Mouse (Mus musculus) megakaryocyte, adult 5-6 weeks (primary cell): ENCODE results near the gene Swap70. TPM values are rescaled to one million over a fixed set of nuclear protein-coding genes. Genes with fewer than 3 reads are reported as not detected.

Experiments used
- ATAC-seq: 2 replicates; pipeline ENCODE4 v1.8.0; 2016; ENCODE audit warnings: mild to moderate bottlenecking, inconsistent platforms; ENCODE audit not compliant: poor library complexity, severe bottlenecking
- total RNA-seq, 2 experiments: library from RNA; stranded (forward) in 1 of 2; stranded (reverse) in 1 of 2; fragments of 153-499, 151-499 nt in 1 of 2; fragments of 221-1000, 200-1000 nt in 1 of 2; gene quantifications; 2 replicates each; pipeline versions ENCODE4 v1.2.3 to v1.2.4; 2015 to 2017

Gene Swap70
- total RNA-seq, 2 experiments from 2014 or later = 33.6 to 67.6 TPM

DNA sequence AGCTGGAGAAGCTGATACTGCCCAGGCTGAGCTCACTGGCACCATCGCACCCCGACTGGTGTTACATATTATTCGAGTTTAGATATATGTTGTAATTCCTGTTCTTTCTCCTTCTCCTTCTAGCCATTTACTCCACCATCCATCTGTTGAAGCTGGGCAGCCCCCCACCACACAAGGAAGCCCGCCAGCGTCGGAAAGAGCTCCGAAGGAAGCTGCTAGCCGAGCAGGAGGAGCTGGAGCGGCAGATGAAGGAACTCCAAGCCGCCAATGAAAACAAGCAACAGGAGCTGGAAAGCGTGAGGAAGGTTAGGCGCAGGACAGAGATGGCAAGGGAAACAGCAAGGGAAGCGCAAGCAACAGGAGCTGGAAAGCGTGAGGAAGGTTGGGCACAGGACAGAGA, 48.3 kb downstream of the Swap70 start:
- ATAC-seq = no peak

DNA sequence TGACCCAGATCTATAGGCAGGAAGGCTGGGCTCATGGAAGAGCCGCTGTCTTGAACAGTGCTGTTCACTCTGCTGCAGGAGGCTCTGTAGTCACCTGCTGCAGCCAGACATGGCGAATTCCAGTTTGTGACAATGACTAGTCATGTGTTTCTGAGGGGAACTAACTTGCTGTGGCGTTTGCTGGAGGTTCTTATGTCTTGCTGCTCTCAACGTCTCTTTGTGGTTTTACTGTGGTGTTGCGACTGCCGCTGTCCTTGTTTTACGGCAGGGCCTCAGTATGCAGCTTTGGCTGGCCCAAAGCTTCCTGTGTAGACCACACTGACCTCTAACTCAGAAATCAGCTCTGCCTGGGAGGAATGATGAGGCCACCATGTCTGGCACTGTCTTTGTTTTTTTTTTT, 48.9 kb downstream of the Swap70 start:
- ATAC-seq = peak; percentile 74

DNA sequence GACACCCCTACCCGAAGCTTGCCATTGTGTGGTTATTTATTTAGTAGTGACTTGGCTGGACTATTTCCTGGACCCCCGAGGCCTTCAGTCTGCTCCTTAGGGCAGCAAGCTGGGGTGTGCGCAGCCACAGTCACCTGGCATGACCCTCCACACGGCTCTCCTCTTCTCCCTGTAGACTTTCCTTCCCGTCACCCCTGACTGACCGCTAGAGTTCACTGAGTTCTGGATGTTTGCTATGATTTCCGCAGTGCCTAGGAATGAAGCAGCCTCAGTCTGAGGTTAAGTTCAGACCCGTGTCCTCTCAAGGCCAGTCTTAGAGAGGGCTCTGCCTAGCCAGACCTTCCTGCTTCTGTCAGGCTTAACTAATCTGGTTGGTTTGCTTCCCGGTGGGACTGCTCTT, 50.3 kb downstream of the Swap70 start:
- ATAC-seq = no peak

DNA sequence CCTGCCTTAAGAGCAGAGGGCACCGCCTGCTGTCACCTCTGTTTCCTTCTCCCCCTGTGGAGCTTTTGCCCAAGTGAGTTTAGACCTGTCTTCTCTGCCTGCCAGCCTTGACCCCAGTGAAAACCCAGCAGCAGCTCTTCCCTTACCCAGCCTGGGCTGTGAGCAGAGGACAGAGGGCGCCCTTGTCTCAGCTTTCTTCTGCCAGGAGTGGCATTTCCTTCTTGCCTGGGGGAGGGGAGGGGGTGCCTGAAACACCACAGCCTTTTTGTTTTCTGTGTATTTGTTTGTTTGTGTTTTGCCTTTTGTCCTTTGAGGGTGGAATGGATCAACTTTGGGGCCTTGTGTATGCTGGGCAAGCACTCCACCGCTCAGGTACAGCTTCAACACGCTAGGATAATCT, 50.9 kb downstream of the Swap70 start:
- no peak for ATAC-seq

DNA sequence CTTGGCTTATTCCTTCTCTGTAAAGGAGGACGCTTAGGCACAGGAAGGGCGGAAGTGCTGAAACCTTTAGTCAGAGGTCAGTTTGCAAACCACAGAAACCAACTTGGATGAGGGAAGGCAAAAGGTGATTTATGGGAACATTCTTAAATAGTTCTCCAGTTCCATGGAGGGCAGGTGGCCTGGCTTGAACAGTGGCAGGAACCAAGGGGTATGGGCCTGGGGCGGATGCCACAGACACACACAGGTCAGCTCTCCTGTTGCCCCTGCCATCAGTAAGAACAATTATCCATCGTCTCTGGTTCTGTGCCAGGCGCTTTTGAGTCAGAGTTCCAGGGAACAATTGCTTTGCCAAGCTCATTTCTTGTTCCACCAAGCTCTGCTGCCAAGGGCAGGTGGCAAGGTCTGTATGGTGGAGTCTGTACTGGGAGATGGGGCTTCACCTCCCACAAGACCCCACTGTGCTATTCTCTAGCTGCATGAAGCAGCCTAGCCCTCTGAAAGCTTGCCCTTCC, 56.3 kb downstream of the Swap70 start:
- peak; percentile 47; the same call in 1 of the 2 replicates for ATAC-seq

DNA sequence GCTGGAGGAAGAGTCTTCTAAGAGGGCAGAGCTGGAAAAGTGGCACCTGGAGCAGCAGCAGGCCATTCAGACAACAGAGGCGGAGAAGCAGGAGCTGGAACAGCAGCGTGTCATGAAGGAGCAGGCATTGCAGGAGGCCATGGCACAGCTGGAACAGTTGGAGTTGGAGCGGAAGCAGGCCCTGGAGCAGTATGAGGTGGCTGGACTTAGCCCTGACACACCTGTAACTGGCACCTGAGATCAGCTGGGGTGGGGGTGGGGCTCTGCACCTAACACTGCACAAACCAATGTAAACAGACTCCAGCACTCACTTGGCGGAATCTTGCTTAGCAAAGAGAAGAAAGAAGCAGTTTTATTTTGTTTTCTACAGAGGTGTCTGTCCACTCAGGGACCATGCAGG, 57.7 kb downstream of the Swap70 start:
- no peak for ATAC-seq

DNA sequence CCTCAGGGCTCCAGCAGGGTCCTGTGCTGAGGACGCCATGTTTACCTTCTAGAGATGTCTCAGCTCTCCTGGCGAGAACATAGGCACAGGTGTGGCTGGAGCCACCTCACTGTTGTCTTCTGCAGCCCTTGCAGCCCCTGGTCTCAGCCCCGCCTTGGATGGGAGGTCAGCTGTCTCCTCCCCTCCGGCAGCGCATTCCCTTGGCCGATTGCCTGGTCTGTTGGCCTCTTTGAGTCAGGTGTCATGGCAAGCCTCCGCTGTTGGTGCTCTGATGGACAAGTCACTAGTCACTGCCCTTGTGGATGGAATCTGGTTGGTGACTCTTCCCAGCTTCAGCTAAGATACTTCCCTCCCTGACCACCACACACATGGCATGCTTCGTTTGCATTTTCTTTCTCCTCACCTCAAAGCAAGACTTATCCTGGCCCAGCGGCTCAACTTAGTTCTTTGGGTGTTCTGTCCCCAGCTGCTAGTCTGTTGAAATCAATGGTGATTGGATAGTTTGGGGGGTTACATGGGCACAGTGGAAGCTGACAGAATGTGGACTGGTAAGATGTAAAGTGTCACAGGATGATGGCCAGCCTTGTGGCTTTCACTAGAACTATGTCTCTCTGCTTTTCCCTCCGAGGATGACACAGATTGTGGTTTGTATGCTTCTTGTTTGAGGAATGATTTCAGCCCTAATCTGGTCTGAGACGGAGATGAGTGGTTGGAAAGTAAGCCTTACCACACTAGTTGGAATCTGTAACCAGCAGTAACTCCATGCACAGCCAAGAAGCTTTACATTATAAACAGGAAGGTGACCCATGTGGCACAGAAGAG, 60.1 kb downstream of the Swap70 start:
- no peak for ATAC-seq

DNA sequence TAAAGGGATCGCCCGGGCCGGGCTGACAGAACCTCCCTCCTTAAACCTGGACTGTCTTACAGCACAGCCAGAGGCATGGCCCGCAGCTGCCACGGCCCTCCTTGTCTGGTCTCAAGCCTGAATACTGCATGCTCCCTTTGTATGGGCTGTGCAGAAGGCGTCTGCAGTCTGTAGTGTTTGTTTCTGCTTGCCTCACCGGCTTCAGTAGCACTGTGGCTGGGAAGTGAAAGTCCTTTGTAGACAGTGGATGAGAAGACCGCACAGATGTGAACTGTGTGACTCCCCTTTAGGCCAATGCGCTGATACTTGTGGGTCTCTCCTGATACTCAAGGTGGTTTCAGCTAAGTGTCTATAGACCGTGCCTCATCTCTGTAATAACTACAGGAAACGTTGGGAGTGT, 61.3 kb downstream of the Swap70 start:
- peak; percentile 23; the same call in 1 of the 2 replicates for ATAC-seq

DNA sequence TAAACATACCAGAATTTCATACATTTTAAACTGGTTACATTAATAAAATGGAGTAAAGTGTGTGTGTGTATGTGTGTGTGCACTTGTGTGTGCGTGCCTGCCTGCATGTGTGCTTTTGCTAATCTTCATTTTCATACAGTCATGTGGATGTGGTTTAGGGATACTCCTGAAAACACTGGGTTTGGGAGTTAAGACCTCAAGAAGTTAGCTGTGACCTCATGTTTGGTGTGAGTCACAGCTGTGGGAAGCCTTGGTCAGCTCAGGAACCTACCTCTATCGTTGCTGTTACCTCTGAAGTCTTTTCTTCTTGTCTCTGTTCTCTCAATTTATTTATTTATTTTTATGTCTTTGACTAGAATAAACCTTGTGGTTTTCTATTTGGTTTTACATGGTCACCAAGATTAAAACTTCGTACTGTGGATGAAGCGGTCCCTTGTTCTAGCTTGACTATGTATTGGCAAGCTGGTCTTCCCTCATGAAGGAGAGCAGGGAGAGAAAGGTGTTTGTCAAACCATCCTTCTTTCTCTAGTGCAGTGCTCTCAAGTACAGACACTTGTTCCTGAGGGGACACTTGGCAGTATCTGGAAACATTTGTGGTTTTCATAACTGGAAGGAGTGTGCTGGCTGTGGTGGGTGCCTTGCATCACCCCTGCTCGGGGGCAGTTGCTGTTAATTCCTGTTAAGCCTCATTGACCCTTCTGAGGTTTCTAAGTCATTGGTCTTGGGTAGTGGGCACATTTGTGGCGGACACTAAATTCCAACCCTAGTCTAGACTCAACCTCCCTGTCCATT, 62.2 kb downstream of the Swap70 start:
- no peak for ATAC-seq

DNA sequence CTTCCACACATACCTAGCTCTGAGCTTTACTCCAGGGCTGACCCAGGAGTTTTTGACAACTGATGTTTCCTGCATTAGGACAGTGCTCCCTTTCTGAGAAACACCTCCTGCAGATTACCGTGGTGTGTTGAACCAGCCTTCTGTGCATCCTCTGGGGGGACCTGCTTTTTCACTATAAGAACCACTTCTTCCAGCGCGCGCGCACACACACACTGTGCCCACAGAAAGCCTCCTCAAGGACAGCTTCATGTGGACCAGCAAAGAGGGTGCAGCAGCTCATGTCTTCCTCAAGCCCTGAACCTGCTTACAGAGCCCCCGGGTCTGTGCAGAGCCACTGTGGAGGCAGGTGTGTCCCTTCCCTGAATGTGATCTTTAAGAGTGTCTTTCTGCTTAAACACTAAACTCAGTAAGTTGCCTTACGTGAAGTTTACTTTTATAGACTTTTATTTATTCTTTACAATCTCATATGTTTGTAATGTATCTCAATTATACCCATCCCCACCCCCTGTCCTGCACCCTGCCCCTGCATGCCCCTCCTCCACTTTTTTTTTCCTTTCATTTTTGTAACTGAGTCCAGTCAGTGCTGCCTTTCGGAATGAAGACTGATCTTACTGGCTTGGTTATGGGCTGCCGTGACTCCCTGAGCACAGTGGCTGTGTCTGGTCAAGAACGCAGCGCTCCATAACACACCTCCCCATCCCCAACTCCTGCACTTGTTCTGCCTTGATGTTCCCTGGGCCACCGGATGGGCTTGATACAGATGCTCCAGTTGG, 63.8 kb downstream of the Swap70 start:
- ATAC-seq = no peak

DNA sequence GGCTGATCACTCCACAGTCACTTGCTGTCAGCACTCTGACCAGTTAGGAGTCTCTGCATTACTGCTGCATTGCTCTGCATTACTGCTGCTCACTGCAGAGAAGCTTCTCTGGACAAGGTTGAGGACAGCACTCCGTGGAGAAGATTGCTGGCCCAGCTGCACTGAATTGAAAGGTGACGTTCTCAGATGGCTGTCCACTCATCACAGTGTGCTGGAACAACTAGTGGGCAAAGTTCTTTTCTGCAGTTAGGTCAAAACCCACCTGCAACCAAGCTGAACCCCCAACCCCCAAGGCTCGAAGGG, 64.3 kb downstream of the Swap70 start:
- ATAC-seq = no peak

DNA sequence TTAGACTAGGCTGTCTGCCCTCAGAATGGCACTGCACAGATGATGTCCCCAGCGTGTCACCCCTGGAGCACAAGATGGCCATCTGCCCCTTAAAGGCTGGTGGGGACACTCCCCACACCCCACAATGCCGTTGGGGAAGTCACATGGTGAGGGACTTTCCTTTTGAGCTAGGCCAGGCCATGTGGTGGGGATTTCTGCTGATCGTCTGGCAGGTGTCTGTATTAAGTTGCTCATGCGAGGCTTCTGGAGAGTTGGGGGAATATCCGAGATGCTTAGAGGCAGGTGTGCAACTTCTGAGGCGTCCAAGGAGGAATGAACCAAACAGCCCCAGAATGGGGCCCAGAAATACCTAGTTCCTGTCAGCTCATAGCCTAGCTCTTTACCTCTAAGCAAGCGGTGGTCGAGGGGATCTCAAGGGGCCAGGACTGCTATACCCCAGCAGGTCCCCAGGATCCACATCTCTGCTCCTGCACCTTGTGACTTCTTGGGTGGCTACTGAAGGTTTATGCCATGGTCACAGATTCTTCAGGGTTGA, 64.8 kb downstream of the Swap70 start:
- ATAC-seq = no peak

DNA sequence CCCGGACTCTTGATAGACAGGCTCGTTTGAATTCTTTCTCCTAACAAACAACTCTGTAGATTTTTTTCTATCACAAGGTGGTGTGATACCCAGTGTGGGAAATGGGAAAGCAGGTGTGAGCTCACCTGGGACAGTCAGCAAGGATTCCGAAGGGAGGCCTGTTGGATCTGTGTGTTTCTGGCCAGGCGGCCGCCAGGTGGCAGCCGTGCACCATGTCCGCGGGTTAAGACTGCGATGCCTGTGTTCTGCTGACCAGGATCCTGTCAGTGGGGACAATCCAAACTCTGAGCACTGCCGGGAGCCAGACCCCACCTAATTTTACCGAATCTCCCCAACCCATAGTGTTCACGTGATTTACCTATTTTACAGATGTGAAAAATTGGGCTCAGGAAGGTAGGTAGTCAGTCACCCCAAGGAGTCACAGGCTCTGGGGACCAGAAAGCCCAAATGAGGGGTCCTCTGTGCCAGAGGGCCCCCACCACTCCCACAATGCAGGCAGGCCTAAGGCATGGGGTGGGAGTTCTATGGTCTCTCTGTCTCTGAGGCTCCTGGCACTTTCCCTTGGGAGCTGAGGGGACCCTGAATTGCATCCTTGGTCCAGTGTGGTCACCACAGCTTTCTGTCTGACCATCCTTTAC, 65.4 kb downstream of the Swap70 start:
- ATAC-seq = peak; percentile 86

DNA sequence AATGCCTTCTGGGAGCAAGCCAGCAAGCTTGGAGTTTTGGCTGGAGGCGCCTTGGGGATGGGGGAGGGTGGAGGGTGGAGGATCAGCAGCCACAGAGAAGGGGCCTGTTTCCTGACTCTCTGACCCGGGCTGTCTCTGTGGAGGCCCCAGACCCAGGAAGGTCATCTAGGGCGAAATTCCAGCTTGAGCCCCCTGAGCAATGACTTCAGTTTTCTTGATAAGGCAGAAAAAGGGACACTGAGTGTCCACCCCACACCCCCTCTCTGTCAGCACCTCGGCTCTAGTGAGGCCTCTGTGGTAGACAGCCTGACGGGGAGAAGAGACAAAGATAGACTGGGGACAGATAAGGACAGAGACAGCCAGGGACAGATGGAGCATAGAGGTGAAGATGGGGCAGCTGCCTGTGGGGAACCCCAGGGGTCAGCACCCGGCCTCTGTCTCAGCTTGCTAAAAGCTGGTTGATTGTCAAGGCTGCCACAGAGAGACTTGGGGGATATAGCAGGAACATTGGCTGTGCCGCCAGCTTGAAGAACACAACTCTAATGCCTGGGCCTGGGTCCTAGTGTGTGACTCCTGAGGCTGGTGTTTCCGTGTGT, 66.1 kb downstream of the Swap70 start:
- no peak for ATAC-seq

DNA sequence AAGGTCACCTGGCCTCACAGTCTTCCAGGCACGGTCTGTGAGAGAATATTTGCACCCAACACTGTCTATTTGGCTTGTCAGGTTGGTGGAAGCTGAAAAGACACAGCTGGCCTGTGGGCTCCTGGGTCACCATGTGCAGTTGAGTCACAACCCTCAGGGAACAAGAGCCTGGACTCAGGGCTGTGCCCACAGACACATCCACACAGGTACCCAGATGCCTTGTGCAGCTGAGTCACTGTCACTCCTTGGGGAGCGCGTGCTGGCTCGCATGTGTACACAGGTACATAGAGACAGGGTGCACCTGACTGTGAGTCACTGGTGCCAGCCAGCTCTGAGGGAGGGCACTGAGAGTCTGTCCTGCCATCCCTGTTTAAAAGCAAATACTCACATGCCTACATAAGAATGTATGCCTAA, 66.7 kb downstream of the Swap70 start:
- no peak for ATAC-seq

DNA sequence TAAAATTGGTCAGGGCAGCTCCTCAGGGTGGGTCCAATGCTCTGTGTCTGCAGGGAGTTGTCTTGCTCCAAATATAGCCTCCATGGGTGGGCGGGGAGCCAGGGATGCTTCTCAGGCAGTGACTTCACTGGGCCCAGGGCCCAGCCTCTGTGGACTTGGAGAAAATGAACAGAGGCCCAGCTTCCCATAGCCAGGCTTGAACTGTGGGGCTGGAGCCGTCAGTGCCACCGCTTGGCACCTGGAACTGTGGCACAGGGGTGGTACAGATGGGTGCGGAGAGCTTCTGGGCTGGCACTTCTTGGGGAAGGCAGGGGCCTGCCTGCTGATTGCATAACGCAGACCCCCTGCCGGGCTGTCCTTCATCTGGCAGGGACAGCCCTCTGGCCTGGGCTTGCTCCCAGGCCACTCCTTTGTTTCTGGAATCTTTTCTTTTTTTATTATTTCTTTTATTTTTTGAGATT, 67.2 kb downstream of the Swap70 start:
- ATAC-seq = no peak

DNA sequence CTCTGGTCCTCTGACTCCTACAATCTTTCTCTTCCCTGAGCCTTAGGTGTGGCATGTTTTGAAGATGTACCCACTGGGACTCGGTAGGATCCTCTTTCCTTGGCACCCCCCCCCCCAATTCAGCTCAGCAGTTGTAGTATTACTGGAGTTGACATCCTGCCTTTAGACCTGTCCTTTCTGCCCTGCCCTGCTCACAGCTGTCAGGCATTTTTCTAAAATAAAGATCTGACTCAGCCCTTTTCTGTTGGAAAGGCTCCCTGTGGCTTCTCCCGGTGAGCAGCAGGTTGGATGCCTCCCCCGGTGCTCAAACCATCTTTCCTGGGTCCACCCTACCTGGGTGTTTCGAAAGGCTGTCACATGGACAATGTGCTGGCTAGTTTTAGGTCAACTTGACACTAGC, 68.1 kb downstream of the Swap70 start:
- ATAC-seq = no peak

DNA sequence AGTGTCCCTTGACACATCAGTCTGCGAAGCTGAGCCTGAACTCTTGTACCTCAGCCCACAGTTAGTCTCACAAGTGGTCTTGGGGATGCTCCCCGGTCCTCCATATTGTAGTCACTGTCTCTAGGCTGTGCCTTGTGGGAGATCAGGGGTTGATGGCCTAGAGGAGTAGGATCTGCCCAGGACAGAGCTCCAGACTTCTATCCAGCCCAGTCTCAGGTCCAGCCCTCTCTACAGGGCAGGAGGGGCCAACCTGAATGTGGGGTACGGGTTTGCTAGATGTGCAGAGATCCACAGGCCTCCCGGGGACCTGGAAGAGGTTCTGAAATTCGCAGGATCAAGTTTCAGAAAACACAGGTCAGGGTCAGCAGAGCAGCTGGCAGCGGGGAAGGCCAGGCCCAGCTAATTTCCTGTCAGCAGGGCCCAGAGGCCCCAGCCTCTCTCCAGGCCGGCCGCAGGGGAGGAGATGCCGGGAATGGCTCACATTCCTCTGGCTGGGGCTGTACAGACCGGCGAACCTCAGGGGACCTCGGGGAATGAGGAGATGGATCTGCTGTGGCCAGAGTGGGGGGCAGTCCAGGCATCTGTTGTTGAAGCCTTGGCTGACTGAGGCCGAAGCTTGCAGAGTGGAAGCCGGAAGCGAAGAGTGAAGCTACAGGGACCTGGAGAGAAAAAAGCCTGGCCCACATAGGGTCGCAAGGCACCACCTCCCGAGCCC, 75.5 kb downstream of the Swap70 start:
- no peak for ATAC-seq

DNA sequence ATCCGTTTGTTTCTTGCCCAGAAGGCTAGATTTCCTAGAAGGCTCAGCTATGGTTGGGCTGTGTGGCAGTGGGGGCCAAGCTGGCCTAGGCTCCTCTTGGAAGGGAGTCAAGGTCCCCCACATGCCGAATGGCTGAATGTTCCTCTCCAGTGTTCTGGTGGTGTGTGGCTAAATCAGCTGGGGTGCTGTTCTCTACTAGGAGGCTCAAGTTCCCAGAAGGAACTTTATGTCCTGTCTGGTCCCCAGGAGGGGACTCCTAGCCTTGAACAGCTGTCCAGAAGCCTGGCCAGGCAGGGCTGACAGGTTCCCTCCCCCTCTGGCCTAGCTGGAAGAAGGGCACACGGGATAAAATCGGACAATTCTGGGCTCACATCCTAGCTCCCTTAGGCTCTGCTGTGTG, 76.1 kb downstream of the Swap70 start:
- no peak for ATAC-seq
